Mouse (Mus musculus) kidney, postnatal 25 days (tissue): ENCODE data around the gene Zcchc8.
"Not testable (repeated sequence)": the region's sequence is repeated elsewhere in the genome, so short reads cannot be mapped to it uniquely, and the experiment has no call there.

Source experiments
- DNase-seq, 2 experiments: peaks; one replicate each; pipeline ENCODE4 v3.0.0; 2021; ENCODE audit warnings: mixed read lengths in 2 of 2

The Zcchc8 gene

GRCm38 (mm10) chr5:123720328-123721311 lies at the start of gene Zcchc8:
Zcchc8 (minus strand) TSS chr5:123721100.
- peak; percentile 94 to 97 for DNase-seq

- not testable (repeated sequence) for DNase-seq
These were observed 45.6 kb upstream of the Zcchc8 start for GRCm38 (mm10) chr5:123766455-123766854.

GRCm38 (mm10) chr5:123765506-123765905 lies 44.6 kb upstream of the Zcchc8 start:
- DNase-seq, result no peak

GRCm38 (mm10) chr5:123749065-123750064 lies 28.5 kb upstream of the Zcchc8 start, which contains the start of the genes Rsrc2 and Kntc1:
Rsrc2 (minus strand) TSS chr5:123749414.
Kntc1 (plus strand) TSS chr5:123749716.
- peak; percentile 99 for DNase-seq

GRCm38 (mm10) chr5:123748339-123749064 lies 27.6 kb upstream of the Zcchc8 start:
- DNase-seq, result no peak

GRCm38 (mm10) chr5:123747604-123748003 lies 26.7 kb upstream of the Zcchc8 start:
- DNase-seq, result no peak

GRCm38 (mm10) chr5:123746253-123746652 lies 25.4 kb upstream of the Zcchc8 start:
- no peak for DNase-seq

GRCm38 (mm10) chr5:123744358-123744757 lies 23.5 kb upstream of the Zcchc8 start:
- DNase-seq, result no peak

- DNase-seq, result no peak
These were observed 10.1 kb upstream of the Zcchc8 start for GRCm38 (mm10) chr5:123730981-123731380.

- not testable (repeated sequence) for DNase-seq
These were observed 2.9 kb upstream of the Zcchc8 start for GRCm38 (mm10) chr5:123723816-123724215.

GRCm38 (mm10) chr5:123714622-123715021 lies 6.3 kb downstream of the Zcchc8 start:
- DNase-seq, result no peak

GRCm38 (mm10) chr5:123713782-123714181 lies 7.1 kb downstream of the Zcchc8 start:
- no peak for DNase-seq

- peak; percentile 26 to 64 for DNase-seq
These were observed 11.3 kb downstream of the Zcchc8 start for GRCm38 (mm10) chr5:123709571-123709970.

GRCm38 (mm10) chr5:123708598-123708997 lies 12.3 kb downstream of the Zcchc8 start:
- DNase-seq, result no peak

- peak; percentile 76 to 86 for DNase-seq
These were observed 20.3 kb downstream of the Zcchc8 start for GRCm38 (mm10) chr5:123700625-123701024.

GRCm38 (mm10) chr5:123699198-123699597 lies 21.7 kb downstream of the Zcchc8 start:
- peak; percentile 70 to 78 for DNase-seq

- no peak for DNase-seq
These were observed 23.9 kb downstream of the Zcchc8 start for GRCm38 (mm10) chr5:123696961-123697360.

- no peak for DNase-seq
These were observed 24.7 kb downstream of the Zcchc8 start for GRCm38 (mm10) chr5:123696244-123696643.

GRCm38 (mm10) chr5:123694468-123694867 lies 26.4 kb downstream of the Zcchc8 start:
- DNase-seq, result peak in 1 of 2 experiments; percentile 49

- DNase-seq, result peak; percentile 64 to 81
These were observed 36.4 kb downstream of the Zcchc8 start, which contains the start of gene Clip1 for GRCm38 (mm10) chr5:123684221-123685144. Clip1 (minus strand) TSS chr5:123684618.
